Mouse (Mus musculus): ENCODE results near the gene Usp12.

DNA sequence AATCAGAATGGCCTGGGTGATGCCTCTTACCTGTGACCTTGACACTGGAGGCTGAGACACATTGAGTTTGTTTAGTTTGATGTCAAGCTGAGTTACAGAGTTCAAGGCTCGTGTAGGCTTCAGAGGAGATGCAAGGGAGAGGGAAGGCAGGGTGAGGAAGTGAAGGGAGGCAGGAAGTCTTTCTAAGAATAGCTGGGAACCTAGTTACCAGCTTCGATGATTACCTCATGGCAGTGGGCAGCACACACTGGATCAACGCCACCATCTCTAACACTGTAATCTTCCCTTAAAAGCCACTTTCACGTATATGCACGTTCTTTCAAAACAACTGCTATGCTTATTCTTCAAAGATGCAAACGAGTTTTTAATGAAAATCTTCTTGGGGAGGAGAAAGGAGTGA is 36.9 kb downstream of the Usp12 start:
- TF ChIP-seq CTCF (IDR thresholded peaks at IDR 0.05; ENCODE audit: low read depth) (no peak), EP300 (optimal IDR thresholded peaks at IDR 0.05) (no peak)

Measured in stomach, postnatal 0 days (tissue).